Mouse (Mus musculus) liver, adult 2 months (tissue): ENCODE data around the gene Syt1.

ENCODE experiments used
- CTCF ChIP-seq: fragments of 200-500 bp; IDR thresholded peaks from 2 replicates; pipeline ENCODE4 v1.5.1; 2011; ENCODE audit warnings: low read depth, low read length, control low read depth
- POLR2A ChIP-seq: fragments of 200-500 bp; IDR thresholded peaks from 2 replicates; pipeline ENCODE4 v1.6.1; 2011; ENCODE audit warnings: low read length, control low read depth; ENCODE audit not compliant: insufficient read depth; ENCODE audit errors: extremely low read depth

DNA sequence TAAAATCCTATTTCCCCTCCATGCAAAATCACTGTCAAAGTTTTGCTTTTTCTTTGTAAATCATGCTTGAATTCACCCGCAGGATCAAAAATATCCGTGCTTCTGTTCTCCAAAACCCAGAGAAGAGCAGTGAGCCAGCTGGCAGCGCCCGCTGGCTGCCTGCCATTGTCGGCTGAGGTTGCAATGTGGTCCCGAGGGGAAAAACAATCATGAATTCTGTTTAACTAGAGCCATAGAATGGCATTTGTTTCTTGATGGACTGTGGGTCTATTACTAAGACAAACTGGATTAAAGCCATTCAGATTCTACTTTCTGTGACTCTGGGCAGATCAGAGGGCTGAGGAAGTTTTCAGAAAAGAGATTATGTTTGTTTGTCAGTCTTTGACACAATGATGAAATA, 31.1 kb downstream of the Syt1 start:
- TF ChIP-seq POLR2A (no peak), CTCF (no peak)
